Mouse (Mus musculus) lung, postnatal 0 days (tissue): ENCODE data around the gene Lgals1. TPM values are rescaled to one million over a fixed set of nuclear protein-coding genes. Genes with fewer than 3 reads are reported as not detected.
A peak's percentile ranks its signal among the peaks of the same experiment; 100 is the strongest.

ENCODE experiments used
- ATAC-seq: fragments of 200-750 bp; cut with Nextera tagmentation; 2 replicates; pipeline ENCODE4 v1.8.0; 2017; ENCODE audit warnings: moderate library complexity
- DNase-seq: peaks from one replicate; pipeline ENCODE4 v3.0.0-alpha.2; 2016; ENCODE audit warnings: low spot score
- H3K27ac ChIP-seq: fragments of 300-500 bp; sonication (generic); 2 replicates; pipeline ENCODE4 v1.5.1; 2014; ENCODE audit warnings: antibody characterized with exemption, mild to moderate bottlenecking, low read length, mixed read lengths
- H3K27me3 ChIP-seq: fragments of 300-500 bp; sonication (generic); replicated peaks from 2 replicates; pipeline ENCODE4 v1.6.1; 2014; ENCODE audit warnings: low read length, mixed read lengths; ENCODE audit not compliant: insufficient read depth
- H3K36me3 ChIP-seq: fragments of 300-500 bp; sonication (generic); 2 replicates; pipeline ENCODE4 v1.6.1; 2014; ENCODE audit warnings: low read length, mixed read lengths; ENCODE audit not compliant: insufficient read depth
- H3K4me1 ChIP-seq: fragments of 300-500 bp; sonication (generic); 2 replicates; pipeline ENCODE4 v1.6.1; 2014; ENCODE audit warnings: antibody characterized with exemption, low read depth, low read length, mixed read lengths; ENCODE audit not compliant: insufficient read depth
- H3K4me2 ChIP-seq: fragments of 300-500 bp; sonication (generic); replicated peaks from 2 replicates; pipeline ENCODE4 v1.6.1; 2014; ENCODE audit warnings: low read depth, mild to moderate bottlenecking, low read length, moderate library complexity, mixed read lengths
- H3K4me3 ChIP-seq: fragments of 300-500 bp; sonication (generic); 2 replicates; pipeline ENCODE4 v1.5.1; 2014; ENCODE audit warnings: low read depth, low read length
- H3K9ac ChIP-seq: fragments of 300-500 bp; sonication (generic); replicated peaks from 2 replicates; pipeline ENCODE4 v1.6.1; 2014; ENCODE audit warnings: low read depth, mild to moderate bottlenecking
- H3K9me3 ChIP-seq: fragments of 300-500 bp; sonication (generic); 2 replicates; pipeline ENCODE4 v1.6.1; 2016; ENCODE audit warnings: low read length, mixed read lengths
- CTCF ChIP-seq: IDR thresholded peaks from 2 replicates; pipeline ENCODE4 v1.5.1; 2016; ENCODE audit warnings: antibody characterized with exemption, mild to moderate bottlenecking
- EP300 ChIP-seq: IDR thresholded peaks from 2 replicates; pipeline ENCODE4 v1.6.1; 2016; ENCODE audit warnings: antibody characterized with exemption, mild to moderate bottlenecking, control low read depth
- WGBS: fragments of 180-500 bp; shearing (Covaris S2); extraction: QIAGEN DNeasy Blood & Tissue Kit; methylation state at CpG from one replicate; pipeline ENCODE4 v1.1.7; 2014; 5-methylcytosine and 5-hydroxymethylcytosine counted together
- polyA plus RNA-seq: library from polyadenylated mRNA; unstranded; fragments of >200 nt; fragmentation: Nextera tagmentation; extraction: Ambion mirVana; gene quantifications from 2 replicates; pipeline ENCODE4 v1.2.1, GENCODE M21; 2015

Lgals1 gene
- polyA plus RNA-seq, 1 experiment from 2014 or later = 726 TPM

DNA sequence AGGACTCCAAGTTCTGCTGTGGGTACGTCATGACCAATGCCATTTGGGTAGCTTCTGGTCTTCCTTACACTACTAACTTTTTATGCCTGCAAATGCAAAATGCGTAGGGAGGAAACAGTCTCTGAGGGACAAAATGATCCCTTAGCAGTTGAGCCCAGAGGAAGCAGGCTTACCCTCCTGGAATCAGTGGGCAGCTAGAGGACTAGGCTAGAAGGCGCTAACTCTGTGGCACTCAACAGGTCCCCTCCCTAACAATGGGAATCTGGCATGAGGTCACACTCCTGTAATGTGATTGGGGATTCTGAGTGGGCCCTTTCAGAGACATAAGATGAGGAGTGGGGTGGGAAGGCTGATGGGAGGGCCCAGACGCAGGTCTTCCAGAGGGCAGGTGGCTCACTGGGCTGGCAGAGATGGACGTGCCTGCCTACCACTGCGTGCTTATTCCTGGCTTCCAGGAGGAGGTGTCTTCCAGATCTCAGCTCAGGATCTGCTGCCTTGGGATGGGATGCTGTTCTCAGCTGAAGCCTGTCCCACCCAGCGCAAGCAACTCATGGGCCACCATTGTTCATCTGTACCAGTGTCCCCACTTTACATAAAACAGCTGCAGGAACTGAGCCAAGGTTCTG, 4.4 kb downstream of the Lgals1 start:
- no peak overlapping the region for H3K27ac ChIP-seq
- H3K4me3 ChIP-seq = no peak overlapping the region
- TF ChIP-seq EP300 (no peak), CTCF (no peak)
- no peak for DNase-seq
- H3K36me3 ChIP-seq = no peaks in the 10 kb centered on the region
- H3K9me3 ChIP-seq = no peaks in the 10 kb centered on the region
- WGBS = 85% methylated on average over 7 of the region's 7 CpGs
- no peak for ATAC-seq
- no peak overlapping the region for H3K9ac ChIP-seq
- no peaks in the 10 kb centered on the region for H3K27me3 ChIP-seq
- no peak overlapping the region for H3K4me2 ChIP-seq
- H3K4me1 ChIP-seq = peaks cover 14% of the 10 kb centered on the region; the same call in 1 of the 2 replicates

DNA sequence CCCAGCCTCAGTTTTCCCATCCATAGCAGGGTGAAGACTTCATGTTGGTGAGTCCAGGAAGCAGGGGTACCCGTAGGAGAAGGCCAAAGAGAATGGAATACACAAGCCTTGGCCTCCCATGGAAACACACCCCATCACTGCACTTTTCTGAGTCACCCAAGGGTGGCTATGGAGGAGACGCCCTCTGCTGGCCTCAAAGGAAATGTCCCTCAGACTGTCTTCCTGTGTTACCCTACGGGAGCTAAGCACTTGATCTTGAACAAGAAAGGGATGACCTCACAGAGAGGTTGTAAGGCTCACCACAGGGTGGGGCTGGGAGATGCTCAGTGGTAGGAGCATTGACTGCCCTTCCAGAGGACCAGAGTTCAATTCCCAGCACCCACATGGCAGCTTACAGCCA, 5.1 kb downstream of the Lgals1 start:
- Histone ChIP-seq H3K4me1 (peaks cover 9% of the 10 kb centered on the region; the same call in 1 of the 2 replicates), H3K9ac (no peak overlapping the region), H3K27ac (no peak overlapping the region), H3K9me3 (no peaks in the 10 kb centered on the region), H3K4me3 (no peak overlapping the region), H3K36me3 (no peaks in the 10 kb centered on the region), H3K27me3 (no peaks in the 10 kb centered on the region), H3K4me2 (no peak overlapping the region)
- ATAC-seq = peak; percentile 37
- peak; percentile 90 for DNase-seq
- WGBS = 26% methylated on average over 3 of the region's 3 CpGs
- no peak for TF ChIP-seq EP300
- TF ChIP-seq CTCF = peak; percentile 88

DNA sequence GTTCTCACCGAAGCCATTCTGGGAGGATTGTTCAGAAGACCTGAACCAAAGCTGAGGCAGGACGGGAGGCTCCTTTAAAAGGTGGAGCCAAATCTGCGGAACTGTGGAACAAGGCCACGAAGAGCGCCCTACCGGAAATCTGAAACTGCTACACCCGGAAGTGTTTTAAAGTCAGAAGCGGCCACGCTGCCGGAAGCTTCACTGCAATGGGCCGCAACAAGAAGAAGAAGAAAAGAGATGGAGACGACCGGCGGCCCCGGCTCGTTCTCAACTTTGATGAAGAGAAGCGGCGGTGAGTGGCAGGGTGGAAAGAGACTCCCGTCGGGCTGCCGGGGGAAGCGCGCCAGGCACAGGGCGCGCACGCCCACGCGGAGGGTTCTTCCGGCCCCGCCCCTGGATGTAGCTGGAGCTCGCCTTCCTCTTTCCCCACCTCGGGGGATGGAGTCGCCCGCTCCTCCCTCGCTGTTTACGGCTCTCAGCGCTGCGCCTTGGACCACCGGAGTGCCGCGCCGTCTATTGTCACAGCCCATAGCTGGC, 8.3 kb downstream of the Lgals1 start, which contains the start of gene Nol12:
TSS of gene Nol12 (plus strand) at position 150 of the 537 bp plus-strand sequence.
- Histone ChIP-seq H3K4me3 (peak within 1 kb of the TSS; percentile 71), H3K27me3 (no peaks in the 10 kb centered on the region), H3K9me3 (no peaks in the 10 kb centered on the region), H3K4me2 (peak within 1 kb of the TSS; percentile 55), H3K36me3 (0 out of 2 replicates have a peak, but pooled peaks cover 5% of the 10 kb centered on the region), H3K9ac (peak within 1 kb of the TSS; percentile 20; the same call in 1 of the 2 replicates), H3K27ac (no peak within 1 kb of the TSS), H3K4me1 (no peaks in the 10 kb centered on the region)
- ATAC-seq = peak; percentile 88
- TF ChIP-seq CTCF = peak; percentile 28
- peak; percentile 64 for TF ChIP-seq EP300
- under 1% methylated on average over 40 of the region's 42 CpGs for WGBS
- peak; percentile 94 for DNase-seq

DNA sequence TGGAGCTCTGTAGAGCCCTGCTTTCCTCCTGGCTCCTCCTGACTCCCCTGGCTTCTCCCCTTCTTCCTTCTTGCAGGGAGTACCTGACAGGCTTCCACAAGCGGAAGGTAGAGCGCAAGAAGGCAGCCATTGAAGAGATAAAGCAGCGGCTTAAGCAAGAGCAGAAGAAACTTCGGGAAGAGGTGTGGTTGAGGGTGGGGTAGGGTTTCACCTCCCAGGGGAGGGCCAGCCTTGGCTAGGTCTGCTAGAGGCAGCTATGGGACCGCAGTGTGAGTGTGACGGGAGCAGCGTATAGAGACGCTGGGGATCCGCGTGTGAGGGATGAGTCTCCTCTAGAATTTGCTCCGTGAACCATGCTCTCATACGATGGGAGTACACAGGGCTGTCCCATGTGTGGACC, 9.9 kb downstream of the Lgals1 start:
- TF ChIP-seq EP300 (no peak), CTCF (no peak)
- ATAC-seq = no peak
- Histone ChIP-seq H3K4me2 (no peak overlapping the region), H3K9me3 (no peaks in the 10 kb centered on the region), H3K27me3 (no peaks in the 10 kb centered on the region), H3K36me3 (0 out of 2 replicates have a peak, but pooled peaks cover 13% of the 10 kb centered on the region), H3K4me1 (no peaks in the 10 kb centered on the region), H3K4me3 (no peak overlapping the region), H3K9ac (no peak overlapping the region), H3K27ac (no peak overlapping the region)
- DNase-seq = no peak
- WGBS = 92% methylated on average over 12 of the region's 12 CpGs

DNA sequence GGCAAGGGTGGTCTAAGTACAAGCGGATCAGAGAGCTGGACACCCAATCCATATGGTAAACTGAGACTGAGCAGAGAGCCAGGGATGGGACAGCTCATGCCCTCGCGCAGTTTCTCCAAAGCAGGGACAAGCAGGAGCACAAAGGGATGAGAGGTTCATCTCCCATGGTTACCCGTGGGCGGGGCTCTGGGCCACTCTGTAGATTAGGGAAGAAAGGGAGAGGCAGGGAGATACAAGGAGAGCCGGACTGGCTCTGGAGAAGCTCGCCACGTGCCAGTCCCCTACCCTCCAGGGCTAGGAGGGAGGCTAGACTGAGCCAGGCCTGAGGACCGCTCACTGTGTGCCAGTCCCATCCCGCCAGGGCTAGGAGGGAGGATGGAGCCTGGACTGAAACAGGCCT, 10.8 kb downstream of the Lgals1 start:
- Histone ChIP-seq H3K4me3 (no peak overlapping the region), H3K9me3 (no peaks in the 10 kb centered on the region), H3K4me2 (no peak overlapping the region), H3K27me3 (no peaks in the 10 kb centered on the region), H3K27ac (no peak overlapping the region), H3K4me1 (no peaks in the 10 kb centered on the region), H3K36me3 (0 out of 2 replicates have a peak, but pooled peaks cover 15% of the 10 kb centered on the region), H3K9ac (no peak overlapping the region)
- DNase-seq = no peak
- TF ChIP-seq CTCF = no peak
- no peak for TF ChIP-seq EP300
- 89% methylated on average over 10 of the region's 10 CpGs for WGBS
- ATAC-seq = no peak

DNA sequence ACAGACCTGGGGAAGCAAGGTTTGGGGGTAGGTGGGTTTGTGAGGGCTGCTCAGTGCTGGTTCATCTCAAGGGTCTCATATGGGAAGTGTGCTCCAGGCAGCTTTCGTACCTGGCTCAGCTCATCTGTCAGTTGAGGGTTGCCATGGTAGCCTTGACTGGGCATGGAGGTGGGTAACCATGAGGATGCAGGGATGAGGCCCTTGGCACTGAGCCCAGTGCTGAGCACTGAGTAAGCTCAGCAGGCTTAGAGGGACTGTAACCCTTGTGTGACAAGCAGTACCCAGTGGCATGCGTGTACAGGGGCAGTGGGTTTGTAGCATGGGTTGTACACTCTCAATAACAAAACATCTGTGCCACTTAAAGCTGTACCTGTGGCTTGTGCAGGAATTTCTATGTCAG, 11.4 kb downstream of the Lgals1 start:
- no peaks in the 10 kb centered on the region for H3K27me3 ChIP-seq
- 86% methylated on average over 2 of the region's 2 CpGs for WGBS

More for the DNA sequence above, 11.4 kb downstream of the Lgals1 start:
- no peak overlapping the region for H3K4me2 ChIP-seq
- no peaks in the 10 kb centered on the region for H3K9me3 ChIP-seq
- no peaks in the 10 kb centered on the region for H3K4me1 ChIP-seq
- DNase-seq (no peak), ATAC-seq (no peak)
- 0 out of 2 replicates have a peak, but pooled peaks cover 15% of the 10 kb centered on the region for H3K36me3 ChIP-seq
- no peak overlapping the region for H3K4me3 ChIP-seq
- no peak for TF ChIP-seq EP300
- no peak for TF ChIP-seq CTCF
- H3K9ac ChIP-seq = no peak overlapping the region
- H3K27ac ChIP-seq = no peak overlapping the region
